Mouse (Mus musculus): Measurements from ENCODE around the gene Zfp639.

DNA sequence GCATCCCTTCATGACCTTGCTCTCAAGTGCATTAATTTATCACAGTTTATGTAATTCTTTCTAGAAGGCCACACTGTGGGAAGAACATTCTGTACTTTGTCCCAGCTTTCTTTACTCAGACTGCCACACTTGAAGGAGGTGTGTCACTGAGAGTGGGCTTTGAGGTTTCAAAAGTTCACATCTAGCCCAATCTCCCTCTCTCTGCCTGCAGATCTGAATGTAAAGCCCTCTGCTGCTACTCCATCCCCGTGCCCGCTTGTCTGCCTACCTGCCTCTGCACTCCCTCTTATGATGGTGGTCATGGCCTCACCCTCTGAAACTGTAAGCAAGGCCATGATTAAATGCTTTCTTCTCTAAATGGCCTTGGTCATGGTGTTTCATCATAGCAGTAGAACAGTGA lies 9.7 kb upstream of the Zfp639 start:
- no peak for TF ChIP-seq CTCF (IDR thresholded peaks at IDR 0.05; ENCODE audit: control insufficient read depth, insufficient read depth, low read length)
- TF ChIP-seq POLR2A (IDR thresholded peaks at IDR 0.05; ENCODE audit: borderline replicate concordance, control insufficient read depth, low read depth, low read length) = no peak
